Mouse (Mus musculus) limb, embryonic 14.5 days (tissue): ENCODE measurements around the gene Spata31d1b. TPM values are rescaled to one million over a fixed set of nuclear protein-coding genes. Genes with fewer than 3 reads are reported as not detected.

Experiments used
- ATAC-seq: fragments of 200-750 bp; cut with Nextera tagmentation; 2 replicates; pipeline ENCODE4 v1.8.0; 2017; ENCODE audit warnings: low read depth, moderate number of reproducible peaks, moderate TSS enrichment; ENCODE audit not compliant: low FRiP score
- DNase-seq: peaks from one replicate; pipeline ENCODE4 v3.0.0-alpha.2; 2015; ENCODE audit warnings: low spot score
- H3K27ac ChIP-seq: fragments of 300-500 bp; sonication (generic); replicated peaks from 2 replicates; pipeline ENCODE4 v1.5.1; 2014; ENCODE audit warnings: low read depth, mild to moderate bottlenecking, low read length, moderate library complexity, mixed read lengths
- H3K27me3 ChIP-seq: fragments of 300-500 bp; sonication (generic); 2 replicates; pipeline ENCODE4 v1.6.1; 2014; ENCODE audit warnings: low read length, mixed read lengths; ENCODE audit not compliant: control insufficient read depth, insufficient read depth
- H3K36me3 ChIP-seq: fragments of 300-500 bp; sonication (generic); 2 replicates; pipeline ENCODE4 v1.6.1; 2014; ENCODE audit warnings: mild to moderate bottlenecking, low read length, moderate library complexity, mixed read lengths; ENCODE audit not compliant: control insufficient read depth, insufficient read depth
- H3K4me1 ChIP-seq: fragments of 300-500 bp; sonication (generic); 2 replicates; pipeline ENCODE4 v1.6.1; 2014; ENCODE audit warnings: antibody characterized with exemption, low read length, mixed read lengths; ENCODE audit not compliant: control insufficient read depth, insufficient read depth
- H3K4me2 ChIP-seq: fragments of 300-500 bp; sonication (generic); replicated peaks from 2 replicates; pipeline ENCODE4 v1.6.1; 2014; ENCODE audit warnings: low read depth, mild to moderate bottlenecking, low read length, moderate library complexity; ENCODE audit not compliant: severe bottlenecking
- H3K4me3 ChIP-seq: fragments of 300-500 bp; sonication (generic); replicated peaks from 2 replicates; pipeline ENCODE4 v1.5.1; 2014; ENCODE audit warnings: low read length
- H3K9ac ChIP-seq: fragments of 300-500 bp; sonication (generic); 2 replicates; pipeline ENCODE4 v1.6.1; 2014; ENCODE audit warnings: mild to moderate bottlenecking, low read depth, low read length, moderate library complexity; ENCODE audit not compliant: severe bottlenecking
- H3K9me3 ChIP-seq: fragments of 300-500 bp; sonication (generic); 2 replicates; pipeline ENCODE4 v1.6.1; 2016; ENCODE audit warnings: low read length; ENCODE audit not compliant: control insufficient read depth
- POLR2A ChIP-seq: fragments of 200-500 bp; IDR thresholded peaks from 2 replicates; pipeline ENCODE4 v1.8.0; 2012; ENCODE audit warnings: inconsistent platforms, mild to moderate bottlenecking, moderate library complexity, borderline replicate concordance; ENCODE audit not compliant: insufficient read depth, insufficient read length; ENCODE audit errors: extremely low read depth
- WGBS: fragments of 180-500 bp; shearing (Covaris S2); extraction: QIAGEN DNeasy Blood & Tissue Kit; methylation state at CpG from one replicate; pipeline ENCODE4 v1.1.7; 2014; 5-methylcytosine and 5-hydroxymethylcytosine counted together
- polyA plus RNA-seq, 2 experiments: library from polyadenylated mRNA; depleted of rRNA in 1 of 2; stranded (reverse) in 1 of 2; unstranded in 1 of 2; fragments of >200 nt; fragmentation: Nextera tagmentation in 1 of 2; extraction: Ambion mirVana in 1 of 2; gene quantifications; 2 replicates each; pipeline versions ENCODE4 v1.2.1 to v1.2.3; 2012 to 2014

The Spata31d1b gene
- polyA plus RNA-seq, 2 experiments = 0.04 TPM; not detected in 1

- 32% methylated on average over 3 of the region's 3 CpGs for WGBS
- Histone ChIP-seq H3K9ac (no peak overlapping the region), H3K4me3 (no peak overlapping the region), H3K4me1 (no peaks in the 10 kb centered on the region), H3K36me3 (no peaks in the 10 kb centered on the region), H3K9me3 (no peaks in the 10 kb centered on the region), H3K27ac (no peak overlapping the region), H3K27me3 (no peaks in the 10 kb centered on the region), H3K4me2 (no peak overlapping the region)
- no peak for TF ChIP-seq POLR2A
- DNase-seq (peak; percentile 29), ATAC-seq (peak; percentile 37; the same call in 1 of the 2 replicates)
These were observed 23.1 kb downstream of the Spata31d1b start for GRCm38 (mm10) chr13:59735190-59735589.

DNA sequence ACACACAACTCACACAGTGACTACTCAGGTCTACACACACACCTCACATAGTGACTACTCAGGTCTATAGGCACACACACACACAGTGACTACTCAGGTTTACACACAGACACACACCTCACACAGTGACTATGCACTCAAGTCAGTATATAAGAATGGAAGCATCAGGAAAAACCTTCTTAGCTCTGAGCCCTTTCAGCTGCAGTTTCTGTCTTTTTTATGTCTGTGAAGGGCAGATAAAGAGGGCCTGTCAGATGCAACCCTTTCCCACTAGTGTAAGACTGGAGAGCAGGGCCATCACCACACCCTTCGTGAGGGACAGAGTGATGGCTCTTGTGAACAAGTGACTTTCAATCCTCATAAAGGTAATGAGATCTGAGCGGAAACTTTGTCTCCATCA is 26.4 kb downstream of the Spata31d1b start:
- no peak for DNase-seq
- no peak for ATAC-seq
- Histone ChIP-seq H3K4me2 (no peak overlapping the region), H3K4me1 (no peaks in the 10 kb centered on the region), H3K9ac (no peak overlapping the region), H3K36me3 (no peaks in the 10 kb centered on the region), H3K27me3 (no peaks in the 10 kb centered on the region), H3K9me3 (no peaks in the 10 kb centered on the region), H3K27ac (no peak overlapping the region), H3K4me3 (no peak overlapping the region)
- TF ChIP-seq POLR2A = no peak
- WGBS = 78% methylated on average over 2 of the region's 2 CpGs

DNA sequence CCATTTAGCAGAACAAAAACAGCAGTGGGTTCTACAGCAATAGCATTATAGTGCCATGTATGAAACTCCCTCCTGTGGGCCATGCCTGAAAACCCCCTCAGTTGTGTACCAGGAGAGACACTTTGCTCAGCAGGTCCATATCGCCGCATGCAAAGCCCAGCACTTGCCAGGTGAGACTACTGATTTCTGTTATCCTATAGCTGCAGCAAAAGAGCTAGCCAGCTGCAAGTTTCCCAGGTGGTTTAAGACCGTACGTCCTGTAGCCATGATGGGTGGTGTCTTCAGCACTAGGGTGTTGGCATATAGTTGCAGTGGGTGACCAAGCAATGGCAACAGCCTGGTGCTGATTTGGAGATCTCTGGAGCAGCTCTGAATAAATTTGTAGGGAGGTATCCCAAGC is 27.3 kb downstream of the Spata31d1b start:
- H3K4me1 ChIP-seq = no peaks in the 10 kb centered on the region
- no peaks in the 10 kb centered on the region for H3K9me3 ChIP-seq
- DNase-seq = no peak
- ATAC-seq = no peak
- no peak overlapping the region for H3K9ac ChIP-seq
- no peaks in the 10 kb centered on the region for H3K27me3 ChIP-seq
- H3K4me2 ChIP-seq = no peak overlapping the region
- no peaks in the 10 kb centered on the region for H3K36me3 ChIP-seq
- no peak overlapping the region for H3K4me3 ChIP-seq
- 88% methylated on average over 4 of the region's 4 CpGs for WGBS
- no peak for TF ChIP-seq POLR2A
- no peak overlapping the region for H3K27ac ChIP-seq

- H3K36me3 ChIP-seq = no peaks in the 10 kb centered on the region
- no peaks in the 10 kb centered on the region for H3K9me3 ChIP-seq
- no peaks in the 10 kb centered on the region for H3K4me1 ChIP-seq
- H3K27ac ChIP-seq = no peak overlapping the region
- 82% methylated on average over 11 of the region's 11 CpGs for WGBS
- no peak for TF ChIP-seq POLR2A
- H3K9ac ChIP-seq = no peak overlapping the region
- ATAC-seq = no peak
- no peak overlapping the region for H3K4me3 ChIP-seq
- no peak overlapping the region for H3K4me2 ChIP-seq
- H3K27me3 ChIP-seq = no peaks in the 10 kb centered on the region
- DNase-seq = no peak
These were observed 29.0 kb downstream of the Spata31d1b start for GRCm38 (mm10) chr13:59741096-59741495.

- Histone ChIP-seq H3K36me3 (no peaks in the 10 kb centered on the region), H3K4me2 (no peak overlapping the region), H3K4me3 (no peak overlapping the region), H3K4me1 (no peaks in the 10 kb centered on the region), H3K27ac (no peak overlapping the region), H3K27me3 (no peaks in the 10 kb centered on the region), H3K9me3 (no peaks in the 10 kb centered on the region), H3K9ac (no peak overlapping the region)
- no peak for ATAC-seq
- WGBS = 77% methylated on average over 10 of the region's 10 CpGs
- no peak for TF ChIP-seq POLR2A
- no peak for DNase-seq
These were observed 29.6 kb downstream of the Spata31d1b start for GRCm38 (mm10) chr13:59741697-59742096.

DNA sequence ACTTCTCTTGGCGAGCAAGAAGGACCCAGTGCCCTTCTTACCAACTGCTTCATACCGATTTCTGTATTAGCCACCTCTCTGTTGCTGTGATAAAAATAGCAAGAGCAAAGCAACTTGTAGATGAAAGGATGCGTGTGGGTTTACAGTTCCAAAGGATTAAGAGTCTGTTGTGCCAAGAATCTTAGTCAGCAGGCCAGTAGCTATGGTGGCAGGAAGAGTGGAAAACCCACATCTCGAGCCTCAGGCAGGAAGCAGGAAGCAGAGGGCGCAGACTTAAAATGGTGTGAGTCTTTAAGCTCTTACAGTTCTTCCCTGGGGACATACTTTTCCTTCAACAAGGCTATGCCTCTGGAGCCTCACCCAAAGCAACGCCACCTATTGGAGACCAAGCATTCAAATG is 33.4 kb downstream of the Spata31d1b start:
- H3K9ac ChIP-seq = no peak overlapping the region
- H3K4me1 ChIP-seq = no peaks in the 10 kb centered on the region
- H3K27me3 ChIP-seq = no peaks in the 10 kb centered on the region
- 84% methylated on average over 6 of the region's 6 CpGs for WGBS
- DNase-seq (no peak), ATAC-seq (no peak)
- H3K4me2 ChIP-seq = no peak overlapping the region
- H3K9me3 ChIP-seq = no peaks in the 10 kb centered on the region
- no peak overlapping the region for H3K27ac ChIP-seq
- no peaks in the 10 kb centered on the region for H3K36me3 ChIP-seq
- H3K4me3 ChIP-seq = no peak overlapping the region
- no peak for TF ChIP-seq POLR2A
